Mouse (Mus musculus): ENCODE data around the gene Alcam.

The Alcam gene

DNA sequence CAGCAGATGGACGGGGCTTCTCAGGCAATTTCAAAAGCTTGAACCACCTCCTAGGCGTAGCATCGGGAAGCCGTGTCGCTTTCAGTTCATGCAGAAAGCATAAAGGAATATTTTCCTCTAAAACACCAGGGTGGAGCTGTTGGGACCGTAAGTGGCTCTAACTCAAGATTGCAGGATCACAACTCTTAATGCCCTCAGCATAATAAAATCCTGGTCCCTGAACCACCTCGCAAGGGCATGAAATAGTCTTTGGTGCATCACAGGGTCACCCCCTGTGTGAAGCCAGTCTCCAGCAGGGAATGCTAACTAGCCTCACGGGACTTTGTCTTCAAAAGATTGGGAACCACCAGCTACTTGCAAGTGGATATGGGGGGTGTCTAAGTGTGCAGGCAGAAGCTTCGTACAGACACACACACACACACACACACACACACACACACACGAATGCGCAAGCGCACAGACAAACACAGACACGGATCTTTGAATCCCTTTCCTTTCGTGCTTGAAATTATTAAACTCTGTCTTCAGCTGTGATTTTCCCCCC is at the start of gene Alcam:
Alcam (minus strand) TSS at position 104 of the 544 bp plus-strand sequence.
- DNase-seq (ENCODE audit: low read depth, low spot score): no peak

DNA sequence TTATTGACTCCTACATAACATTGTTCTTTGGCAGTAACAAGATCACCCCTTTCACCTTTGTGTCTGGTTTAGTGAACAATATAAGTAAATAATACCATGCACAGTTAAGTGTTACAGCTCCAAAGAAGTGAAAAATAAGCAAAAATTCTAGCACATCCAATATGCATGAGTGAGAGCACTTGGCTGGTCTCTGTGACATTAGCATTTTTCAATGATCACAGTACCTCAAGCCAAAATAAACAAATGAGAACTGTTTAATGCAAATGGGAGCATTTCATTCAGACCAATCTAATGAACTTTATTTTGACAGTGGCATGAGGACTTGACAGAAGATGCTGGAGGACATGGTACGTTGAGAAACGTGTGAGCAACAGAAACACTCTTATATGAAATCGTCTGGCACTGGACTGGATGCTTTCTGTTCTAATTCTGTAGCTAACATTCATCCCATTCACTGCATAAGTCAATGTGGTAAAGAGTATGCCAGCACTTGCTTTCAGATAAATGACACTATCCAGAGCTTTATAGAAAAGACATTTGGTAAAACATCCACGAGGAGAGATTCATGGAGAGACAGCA is 45.0 kb upstream of the Alcam start:
- no peak for DNase-seq (ENCODE audit: low read depth, low spot score)

DNA sequence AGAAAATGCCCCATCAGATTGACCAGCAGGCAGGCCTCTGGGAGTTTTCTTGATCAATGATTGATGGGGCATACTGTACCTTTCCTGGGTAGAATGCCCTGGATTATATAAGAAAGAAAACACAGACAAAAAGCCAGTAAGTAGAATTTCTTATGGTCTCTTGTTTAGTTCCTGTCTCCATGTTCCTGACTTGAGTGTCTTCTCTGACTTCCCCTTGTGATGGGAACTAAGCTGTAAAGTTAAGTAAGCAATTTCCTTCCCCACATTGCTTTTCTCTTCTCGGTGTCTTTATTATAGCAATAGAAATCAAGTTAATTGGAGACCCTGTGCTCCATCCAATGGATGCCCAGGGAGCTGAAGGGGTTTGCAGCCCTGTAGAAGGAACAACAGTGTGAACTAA is 36.7 kb upstream of the Alcam start:
- no peak for DNase-seq (ENCODE audit: low read depth, low spot score)

DNA sequence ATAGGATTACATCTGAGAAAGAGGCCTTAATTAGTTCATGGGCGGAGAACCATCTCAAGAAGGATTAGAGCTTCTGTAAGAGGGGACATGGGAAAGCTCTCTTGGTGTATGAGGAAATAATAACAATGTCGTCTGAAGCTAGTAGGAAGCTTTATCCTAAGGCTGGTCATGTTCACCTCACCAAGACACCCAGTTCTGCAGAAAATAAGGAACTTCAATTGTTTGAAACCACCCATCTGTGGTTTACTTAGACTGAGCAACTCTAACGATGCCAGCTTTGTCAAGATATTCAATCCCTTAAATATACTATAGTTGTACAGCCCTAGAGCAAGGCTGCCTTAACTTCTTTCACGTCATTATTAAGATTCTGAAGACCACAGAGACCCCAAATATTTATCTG is 20.4 kb upstream of the Alcam start:
- no peak for DNase-seq (ENCODE audit: low read depth, low spot score)

- DNase-seq (ENCODE audit: low read depth, low spot score): no peak
Observed at GRCm38 (mm10) chr16:52473089-52473488, 19.2 kb upstream of the Alcam start.

DNA sequence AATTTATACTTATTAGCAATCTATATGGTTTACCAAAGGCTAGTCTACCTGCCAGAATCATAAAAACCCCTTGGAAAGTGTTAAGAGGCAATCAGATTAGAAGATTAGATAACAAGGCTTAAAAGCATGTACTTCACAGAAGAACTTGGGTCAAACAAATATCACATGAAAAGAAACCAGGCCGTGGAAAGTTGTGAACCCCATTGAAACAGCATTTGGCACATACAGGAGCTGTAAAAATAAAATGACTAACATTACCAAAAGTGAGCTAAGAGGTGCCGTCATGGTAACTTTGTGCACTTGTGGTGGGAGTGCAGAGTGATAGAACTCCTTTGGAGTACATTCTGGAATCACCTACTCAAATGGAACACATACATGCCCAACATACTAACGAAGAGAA is 18.8 kb upstream of the Alcam start:
- no peak for DNase-seq (ENCODE audit: low read depth, low spot score)

DNA sequence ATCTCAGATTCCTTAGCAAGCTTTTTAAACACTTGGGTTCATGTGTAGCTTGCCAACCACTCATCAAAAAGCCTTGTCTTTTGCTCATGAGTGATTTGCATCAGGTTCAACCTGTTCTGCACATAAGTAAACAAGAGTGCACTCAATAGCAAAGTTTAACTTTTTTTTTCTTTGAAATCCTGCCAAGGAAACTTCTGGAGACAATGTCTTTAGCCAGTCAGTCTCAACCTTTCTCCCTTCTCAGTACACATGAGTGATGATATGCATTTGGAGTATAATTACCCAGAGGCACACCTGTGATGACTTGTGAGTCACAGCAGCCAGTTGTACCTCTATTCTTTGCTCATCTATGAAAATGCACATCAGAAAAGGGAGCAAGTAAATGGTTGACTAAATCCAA is 18.2 kb upstream of the Alcam start:
- DNase-seq (ENCODE audit: low read depth, low spot score): no peak

- DNase-seq (ENCODE audit: low read depth, low spot score): no peak
Observed at GRCm38 (mm10) chr16:52470881-52471280, 17.0 kb upstream of the Alcam start.

DNA sequence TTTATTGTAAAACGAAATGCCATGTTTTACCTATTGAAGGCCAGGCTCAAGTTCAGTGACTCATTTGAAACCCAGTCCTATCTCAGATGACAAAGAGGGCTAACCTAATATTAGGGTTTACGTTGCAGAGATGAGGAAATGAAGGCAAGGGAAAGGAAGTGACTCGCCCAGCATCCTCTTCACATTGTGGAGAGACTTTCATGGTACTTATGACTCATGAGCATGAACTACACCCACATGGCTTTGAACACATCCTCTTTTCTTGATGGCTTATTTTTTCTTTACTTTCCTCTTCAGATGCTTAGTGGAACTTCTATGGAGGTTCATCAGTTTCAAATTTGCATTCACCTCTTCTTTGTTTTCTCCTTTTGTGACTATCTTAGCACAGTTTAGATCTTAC is 16.4 kb upstream of the Alcam start:
- DNase-seq (ENCODE audit: low read depth, low spot score): no peak

- no peak for DNase-seq (ENCODE audit: low read depth, low spot score)
Observed at GRCm38 (mm10) chr16:52468426-52468825, 14.6 kb upstream of the Alcam start.

DNA sequence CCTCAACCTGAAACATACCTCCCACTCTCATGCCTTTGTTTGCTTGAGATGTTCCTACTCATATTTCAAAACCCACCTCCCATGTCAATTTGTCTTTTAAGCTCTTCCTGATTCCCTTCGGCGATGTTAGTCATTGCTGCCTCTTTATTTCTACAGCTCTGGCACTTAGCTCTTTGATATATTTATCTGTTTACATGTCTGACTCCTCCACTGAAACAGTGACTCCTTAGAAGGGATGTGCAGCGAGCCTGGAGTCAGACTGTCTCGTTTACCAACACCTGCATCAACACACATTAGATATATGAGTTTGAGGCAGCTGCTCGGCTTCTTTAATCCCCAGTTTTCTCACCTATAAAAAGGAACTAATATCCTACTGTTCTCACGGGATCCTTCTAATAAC is 12.9 kb upstream of the Alcam start:
- DNase-seq (ENCODE audit: low read depth, low spot score): no peak

DNA sequence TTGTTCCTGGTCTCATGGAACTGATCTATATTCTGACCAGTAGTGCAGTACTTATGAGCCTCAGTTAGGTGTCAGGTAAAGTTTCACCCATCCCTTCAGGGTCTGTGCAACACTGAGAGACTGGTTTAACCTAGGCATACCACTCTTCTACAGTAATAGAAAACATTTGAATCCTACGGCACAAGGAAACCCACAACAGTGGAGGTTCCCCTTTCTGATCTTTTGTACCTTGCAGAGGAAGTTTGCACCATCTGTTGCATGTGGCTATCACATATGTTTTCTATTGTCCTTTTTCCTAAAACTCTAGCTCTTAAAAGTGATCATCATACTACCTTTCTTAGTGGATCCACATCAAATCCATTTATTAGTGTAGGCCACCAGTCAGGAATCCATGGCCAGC is 10.7 kb upstream of the Alcam start:
- no peak for DNase-seq (ENCODE audit: low read depth, low spot score)

DNA sequence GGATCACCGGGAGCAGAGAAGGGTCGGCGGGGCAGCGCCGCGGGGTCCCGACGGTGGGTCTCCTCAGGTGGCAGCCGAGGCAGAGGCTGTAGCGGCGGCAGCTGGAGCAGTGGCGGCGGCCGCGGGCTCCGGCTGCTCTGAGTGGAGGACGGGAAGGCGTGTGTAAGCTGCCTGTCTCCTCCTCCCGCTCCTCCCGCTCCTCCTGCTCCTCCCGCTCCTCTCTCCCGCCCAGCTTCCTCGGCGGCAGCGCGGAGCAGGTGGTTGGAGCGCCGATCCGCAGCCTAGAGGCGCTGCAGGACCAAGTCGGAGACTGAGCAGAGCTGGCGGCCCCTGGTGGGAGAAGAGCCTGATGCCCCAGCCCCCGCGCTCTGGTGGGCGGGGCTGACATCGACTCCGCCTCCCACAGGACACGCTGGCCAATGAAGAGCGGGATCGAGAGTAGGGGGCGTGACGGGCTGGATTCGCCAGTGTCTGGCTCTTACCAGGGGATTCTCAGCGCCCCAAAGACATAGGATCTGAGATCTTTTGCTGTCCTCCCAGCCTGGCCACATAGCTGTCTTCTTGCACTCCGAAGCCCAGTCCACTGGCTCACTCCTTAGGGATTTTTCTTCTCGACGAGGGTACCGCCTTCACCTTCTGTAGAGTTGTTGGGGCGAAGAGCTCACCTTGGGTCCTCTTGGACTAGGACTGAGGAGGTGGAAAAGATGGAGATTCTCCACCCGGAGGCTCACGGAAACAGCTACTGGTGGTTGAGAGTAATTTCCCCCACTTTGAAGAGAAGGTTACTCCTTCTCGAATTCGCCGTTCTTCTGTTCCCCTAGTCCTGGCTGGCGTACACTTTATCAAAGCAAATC is 785 bp downstream of the Alcam start:
- peak; percentile 91 for DNase-seq (ENCODE audit: low read depth, low spot score)

DNA sequence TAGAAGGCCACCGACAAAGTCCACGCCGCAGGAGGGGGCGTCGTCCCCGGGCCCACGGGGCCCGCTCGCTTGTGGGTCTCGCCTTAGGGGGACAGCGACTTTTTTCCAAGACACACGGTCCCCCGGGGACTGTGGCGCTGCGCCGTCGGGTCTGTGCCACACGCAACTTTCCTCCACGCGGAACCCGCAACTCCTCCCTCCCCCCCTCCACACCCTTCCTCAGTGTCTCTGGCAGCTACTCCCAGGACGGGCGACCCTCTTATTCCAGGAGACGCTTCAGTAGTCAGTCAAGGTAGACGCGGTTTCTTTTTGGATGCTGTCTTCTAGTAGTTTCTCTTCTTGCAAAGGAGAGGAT is 1.4 kb downstream of the Alcam start:
- DNase-seq (ENCODE audit: low read depth, low spot score): no peak

GRCm38 (mm10) chr16:52451786-52452476 is 1.9 kb downstream of the Alcam start:
- DNase-seq (ENCODE audit: low read depth, low spot score): no peak

- DNase-seq (ENCODE audit: low read depth, low spot score): no peak
Observed at GRCm38 (mm10) chr16:52451101-52451785, 2.6 kb downstream of the Alcam start.

- no peak for DNase-seq (ENCODE audit: low read depth, low spot score)
Observed at GRCm38 (mm10) chr16:52450245-52451100, 3.4 kb downstream of the Alcam start.

DNA sequence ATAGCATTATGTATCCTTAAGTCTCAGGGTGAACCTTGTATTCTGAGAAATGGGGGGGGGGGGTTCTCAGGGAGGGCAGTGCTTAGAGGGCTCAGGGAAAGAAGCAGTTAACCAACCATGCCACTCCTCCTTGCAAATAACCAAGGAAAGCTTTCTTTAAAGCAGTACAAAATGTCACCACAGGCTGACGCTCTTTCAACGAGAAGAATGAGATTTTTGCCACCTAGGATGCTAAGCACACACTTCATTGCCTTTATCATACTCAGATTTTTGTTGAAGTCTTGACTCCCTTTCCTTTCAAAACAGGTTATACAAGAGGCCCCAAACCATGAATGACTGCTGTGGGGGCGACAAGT is 4.0 kb downstream of the Alcam start:
- no peak for DNase-seq (ENCODE audit: low read depth, low spot score)

GRCm38 (mm10) chr16:52445984-52446383 is 7.9 kb downstream of the Alcam start:
- DNase-seq (ENCODE audit: low read depth, low spot score): no peak

DNA sequence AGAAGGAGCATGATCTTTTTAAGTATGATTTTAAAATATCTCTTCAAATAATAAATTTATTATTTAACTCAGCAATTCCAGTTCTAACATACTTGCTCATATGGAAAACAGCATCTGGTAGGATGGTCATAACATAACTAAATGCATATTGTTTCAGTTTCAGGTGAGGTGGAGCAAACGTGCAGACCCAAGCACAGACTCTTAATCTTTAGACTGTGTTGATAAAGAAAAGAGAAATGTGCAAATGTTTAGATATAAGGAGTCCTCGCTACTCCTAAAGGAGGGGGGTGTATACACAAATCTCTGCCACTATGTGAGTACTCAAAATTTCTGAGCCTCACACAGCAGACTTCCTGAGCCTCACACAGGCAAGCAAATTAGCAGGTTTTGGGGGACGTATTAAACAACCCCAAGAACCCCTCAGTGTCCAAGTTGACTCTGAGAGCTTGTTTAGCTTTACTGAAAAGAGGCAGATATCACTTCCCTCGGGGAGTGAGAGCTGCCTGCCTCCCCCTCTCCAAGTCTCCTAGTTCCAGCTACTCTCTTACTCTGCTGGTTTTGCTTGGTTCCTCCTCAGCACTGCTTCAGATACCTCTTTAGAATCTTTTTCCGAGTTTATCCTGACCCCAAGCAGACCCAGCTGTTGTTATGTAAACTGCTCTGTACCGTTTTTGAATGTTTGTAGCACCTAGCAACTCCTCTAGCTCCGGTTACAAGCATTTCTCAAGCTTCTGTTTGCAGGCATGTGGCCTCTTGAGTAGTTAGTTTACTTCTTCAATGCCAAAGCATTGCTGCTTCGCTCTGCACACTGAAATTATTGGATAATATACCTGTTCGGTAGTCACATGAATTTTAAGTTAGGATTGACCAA is 10.0 kb downstream of the Alcam start:
- no peak for DNase-seq (ENCODE audit: low read depth, low spot score)

Data from retina, postnatal 7 days (tissue).